Mouse (Mus musculus) adrenal gland, adult 2 months (tissue): ENCODE results near the gene Efemp2. TPM values are rescaled to one million over a fixed set of nuclear protein-coding genes. Genes with fewer than 3 reads are reported as not detected.
A peak's percentile ranks its signal among the peaks of the same experiment; 100 is the strongest.

Experiments used
- DNase-seq: peaks from one replicate; pipeline ENCODE4 v3.0.0; 2021
- polyA plus RNA-seq: library from polyadenylated mRNA; depleted of rRNA; stranded (reverse); fragments of >200 nt; gene quantifications from 2 replicates; pipeline ENCODE4 v1.2.3, GENCODE M21; 2012
- total RNA-seq, 2 experiments: library from RNA; stranded (reverse); gene quantifications; 2 replicates each; pipeline ENCODE4 v1.2.3; 2021

Gene Efemp2
- total and polyA plus RNA-seq, 3 experiments = 49.7 to 112 (median 107) TPM

DNA sequence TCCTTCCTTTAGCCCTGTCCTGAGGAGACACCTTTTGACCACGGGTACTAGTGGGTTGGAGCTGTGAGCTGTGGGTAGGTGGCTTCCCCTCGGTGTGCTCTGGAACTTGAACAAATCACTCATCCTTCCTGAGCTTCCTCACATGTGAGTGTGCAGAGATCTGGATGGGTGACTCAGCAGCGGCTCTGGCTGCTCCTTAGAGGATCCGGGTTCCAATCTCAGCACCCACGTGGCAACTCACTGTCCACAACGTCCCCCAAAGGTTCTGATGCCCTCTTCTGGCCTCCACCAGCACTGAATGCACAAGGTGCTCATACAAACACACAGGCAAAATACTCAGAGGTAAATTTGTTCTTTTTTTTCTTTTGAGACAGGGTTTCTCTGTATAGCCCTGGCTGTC lies 22.0 kb upstream of the Efemp2 start:
- DNase-seq = no peak

DNA sequence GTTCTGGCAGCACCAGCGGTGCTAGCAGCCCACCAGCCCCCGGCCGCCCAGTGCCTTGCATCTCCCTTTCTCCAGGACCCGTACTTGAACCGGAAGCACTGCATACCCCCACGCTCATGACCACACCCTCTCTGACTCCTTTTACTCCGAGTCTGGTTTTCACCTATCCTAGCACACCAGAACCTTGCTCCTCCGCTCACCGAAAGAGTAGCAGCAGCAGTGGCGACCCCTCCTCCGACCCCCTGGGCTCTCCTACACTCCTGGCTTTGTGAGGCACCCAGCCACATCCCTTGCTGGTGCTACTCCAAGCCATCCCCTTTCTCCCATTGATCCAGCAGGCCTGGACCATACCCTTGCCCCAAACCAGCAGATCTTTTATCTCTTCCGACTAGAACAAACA lies 18.7 kb upstream of the Efemp2 start:
- no peak for DNase-seq

DNA sequence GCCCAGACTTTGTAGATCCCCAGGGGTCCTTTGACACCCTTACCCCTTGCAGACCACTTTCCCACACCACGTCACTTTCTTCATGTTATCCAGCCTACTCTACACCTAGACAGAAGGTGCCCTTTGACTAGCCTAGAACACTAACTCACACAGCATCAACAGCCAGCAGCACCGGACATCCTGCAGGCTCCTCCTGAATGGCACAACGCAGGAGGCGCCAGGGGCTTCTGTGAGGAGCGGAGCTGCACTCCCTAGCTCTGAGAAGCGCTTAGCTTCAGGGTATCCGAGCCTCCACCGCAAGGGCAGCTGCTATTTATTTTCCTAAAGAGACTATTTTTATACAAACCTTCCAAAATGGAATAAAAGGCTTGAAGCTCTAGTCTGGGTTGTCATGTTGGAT lies 18.2 kb upstream of the Efemp2 start:
- no peak for DNase-seq

DNA sequence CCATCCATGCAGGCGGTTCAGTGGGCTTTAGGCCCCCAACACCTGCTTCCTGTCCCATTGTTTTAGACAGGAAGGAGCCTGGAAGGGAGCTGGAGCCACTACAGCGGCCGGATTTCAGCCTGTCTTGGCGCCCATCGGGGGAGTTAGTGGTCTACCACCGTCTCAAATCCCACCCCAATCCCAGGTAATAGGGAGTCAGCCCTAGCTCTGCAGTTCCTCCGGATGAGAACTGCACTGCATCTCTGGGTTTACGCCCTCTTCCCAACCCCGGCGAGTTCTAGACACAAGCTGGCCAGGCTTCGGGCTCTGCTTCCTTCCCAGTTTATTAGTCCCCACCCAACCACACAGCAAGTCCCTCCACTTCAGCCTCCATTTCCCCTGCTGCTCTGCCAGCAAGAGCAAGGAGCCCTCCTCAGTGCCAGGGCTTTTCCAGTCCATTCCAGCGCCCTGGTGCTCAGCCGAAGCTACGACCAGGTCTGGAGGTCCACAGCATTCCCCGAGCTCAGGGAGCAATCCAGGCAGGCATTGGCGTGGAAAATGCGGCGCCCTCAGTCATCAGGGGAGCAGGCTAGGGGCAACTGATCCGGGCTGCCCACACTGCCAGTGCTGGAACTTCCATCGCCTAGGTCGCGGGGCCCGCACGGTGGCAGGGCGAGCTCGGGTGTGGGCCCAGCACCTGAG lies 17.4 kb upstream of the Efemp2 start:
- DNase-seq = no peak

DNA sequence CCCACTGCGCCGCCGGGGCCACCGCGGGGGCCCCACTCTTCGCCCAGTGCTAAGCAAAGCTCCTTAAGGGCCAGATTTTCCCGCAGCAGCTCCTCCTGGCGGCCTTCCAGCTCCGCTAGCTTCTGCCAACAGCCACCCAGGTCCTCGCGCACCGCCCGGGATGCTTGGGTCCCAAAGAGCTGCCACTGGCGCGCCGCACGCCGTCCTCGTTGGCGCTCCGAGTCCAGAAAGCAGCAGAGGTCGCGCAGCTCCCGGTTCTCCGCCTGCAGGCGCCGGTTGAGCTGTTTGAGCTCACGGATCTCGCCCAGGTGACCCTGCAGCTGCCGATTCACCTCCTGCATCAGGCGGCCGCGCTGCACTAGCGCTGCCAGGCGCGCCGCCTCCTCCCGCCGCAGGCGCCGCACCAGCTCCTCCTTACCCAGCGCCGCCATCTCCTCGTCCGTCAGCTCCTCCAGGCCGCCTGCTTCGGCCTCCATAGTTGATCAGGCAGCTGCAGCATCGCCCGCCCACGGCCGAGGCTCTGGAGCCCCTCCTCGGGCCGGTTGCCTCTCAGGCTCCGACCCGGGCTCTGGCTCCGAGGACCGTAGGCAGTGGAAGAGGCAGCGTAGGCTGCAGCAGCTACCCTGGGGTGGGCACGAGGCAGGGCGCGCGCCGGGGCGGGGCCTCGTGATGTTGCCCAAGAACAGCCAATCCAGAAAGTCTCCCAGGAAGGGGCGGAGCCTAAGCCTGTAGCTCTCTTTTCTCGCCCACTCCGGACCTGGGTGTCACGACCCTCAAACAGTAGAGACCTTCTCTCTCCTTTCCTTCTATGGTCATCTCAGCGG lies 16.6 kb upstream of the Efemp2 start:
- DNase-seq = peak; percentile 97

DNA sequence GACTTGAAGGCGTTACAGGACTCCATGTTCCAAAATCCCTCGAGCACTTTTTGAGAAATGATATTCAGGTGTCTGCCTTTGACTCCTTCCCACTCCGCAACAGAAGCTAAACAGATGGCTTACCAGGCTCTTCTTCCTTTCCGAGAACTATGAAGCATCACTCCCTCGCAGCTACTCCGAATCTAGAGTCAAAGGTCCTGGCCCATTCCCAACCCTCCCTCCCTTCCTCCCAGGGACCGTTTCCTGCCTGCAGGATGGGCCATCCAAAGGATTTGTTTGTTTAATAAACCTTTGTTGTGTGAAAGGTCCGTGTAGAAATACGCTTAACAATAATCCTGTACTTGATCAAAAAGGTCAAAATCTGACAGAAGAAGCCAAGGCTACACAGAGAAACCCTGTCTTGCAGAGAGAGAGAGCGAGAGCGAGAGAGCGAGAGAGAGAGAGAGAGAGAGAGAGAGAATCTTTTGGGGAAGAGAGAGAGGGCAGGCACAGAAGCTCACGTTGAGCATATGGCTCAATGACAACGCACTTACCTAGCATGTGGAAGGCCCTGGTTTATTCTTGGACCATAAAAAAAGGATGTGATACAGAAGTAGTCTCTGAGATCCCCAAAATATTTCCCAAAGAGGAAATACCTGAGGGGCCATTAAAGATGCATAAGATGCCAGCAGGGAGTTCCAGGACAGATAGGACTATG lies 15.9 kb upstream of the Efemp2 start, which contains the start of gene Ccdc85b:
Gene Ccdc85b, minus strand, starts transcription at position 149 of the 697 bp plus-strand sequence.
- DNase-seq = no peak

DNA sequence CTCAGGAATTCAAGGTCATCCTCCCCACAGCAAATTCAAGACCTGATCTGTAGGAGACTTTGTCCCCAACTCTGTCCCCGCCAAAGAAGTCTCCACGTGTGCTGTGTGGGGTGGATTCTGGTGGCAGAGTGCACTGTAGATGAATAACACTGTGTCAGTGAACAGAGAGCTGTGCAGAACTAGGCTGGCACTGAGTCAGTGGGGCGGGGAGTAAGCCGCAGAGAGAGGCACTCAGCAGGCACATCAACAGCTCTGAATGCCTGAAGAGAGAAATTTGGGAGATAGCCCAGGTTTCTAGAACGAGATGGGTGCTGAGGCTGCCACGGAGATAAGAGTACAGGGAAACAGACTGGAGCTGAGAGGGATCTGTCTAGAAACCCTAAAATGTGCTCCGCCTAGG lies 14.7 kb upstream of the Efemp2 start:
- no peak for DNase-seq

DNA sequence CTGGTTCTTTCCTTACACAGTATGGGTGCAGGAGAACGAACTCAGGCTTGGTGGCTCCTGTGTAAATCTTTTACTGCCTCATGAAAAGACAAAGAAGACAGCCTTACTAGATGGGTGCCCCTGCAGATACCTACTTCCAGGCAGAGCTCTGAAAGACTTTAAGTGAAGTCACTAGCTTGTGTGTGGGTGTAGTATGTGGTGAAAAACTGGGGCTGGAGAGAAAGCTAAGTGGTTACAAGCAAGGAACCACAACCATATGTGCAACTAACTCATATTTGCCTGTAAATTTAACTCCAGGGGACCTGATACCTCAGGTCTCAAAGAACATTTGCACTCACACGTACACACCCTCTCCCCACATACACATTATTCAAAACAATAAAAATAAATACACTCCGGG lies 13.9 kb upstream of the Efemp2 start:
- no peak for DNase-seq

DNA sequence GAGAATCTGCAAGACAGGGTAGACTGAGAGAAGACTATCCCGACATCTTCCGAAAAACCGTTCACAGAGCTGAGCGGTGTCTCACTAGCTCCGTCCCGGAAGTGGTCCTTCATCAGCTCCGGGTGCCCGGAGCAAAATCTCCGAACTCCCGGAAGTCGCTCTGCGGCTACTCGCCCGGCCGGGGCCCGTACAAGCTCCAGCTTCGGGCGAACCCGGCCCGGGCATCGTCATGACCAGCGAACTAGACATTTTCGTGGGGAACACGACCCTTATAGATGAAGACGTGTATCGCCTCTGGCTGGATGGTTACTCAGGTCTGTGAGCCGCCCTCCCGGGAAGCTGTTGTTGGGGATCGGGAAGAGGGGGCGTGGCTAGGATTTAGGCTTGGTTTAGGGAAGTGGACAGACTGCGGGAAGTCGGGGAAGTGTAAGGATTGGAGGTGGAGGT lies 13.3 kb upstream of the Efemp2 start, which contains the start of gene Fibp:
Gene Fibp, plus strand, starts transcription at position 151 of the 447 bp plus-strand sequence.
- peak; percentile 92 for DNase-seq

DNA sequence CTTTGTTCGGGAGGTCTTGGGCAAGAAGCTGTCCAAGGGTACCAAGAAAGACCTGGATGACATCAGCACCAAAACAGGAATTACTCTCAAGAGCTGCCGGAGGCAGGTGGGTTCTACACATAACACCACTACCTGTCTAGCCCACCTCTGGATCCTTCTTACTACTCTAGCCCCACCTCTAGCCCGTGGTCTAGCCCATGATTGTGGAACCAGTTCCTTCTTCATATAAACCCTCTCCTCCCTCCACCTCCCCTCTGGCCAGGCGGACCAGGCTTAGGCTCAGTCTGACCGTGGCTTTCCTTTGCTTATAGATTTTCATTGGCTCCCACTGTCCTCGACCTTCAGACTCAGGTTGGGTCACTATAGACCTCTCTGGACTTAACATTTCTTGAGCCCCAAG lies 12.3 kb upstream of the Efemp2 start:
- no peak for DNase-seq

DNA sequence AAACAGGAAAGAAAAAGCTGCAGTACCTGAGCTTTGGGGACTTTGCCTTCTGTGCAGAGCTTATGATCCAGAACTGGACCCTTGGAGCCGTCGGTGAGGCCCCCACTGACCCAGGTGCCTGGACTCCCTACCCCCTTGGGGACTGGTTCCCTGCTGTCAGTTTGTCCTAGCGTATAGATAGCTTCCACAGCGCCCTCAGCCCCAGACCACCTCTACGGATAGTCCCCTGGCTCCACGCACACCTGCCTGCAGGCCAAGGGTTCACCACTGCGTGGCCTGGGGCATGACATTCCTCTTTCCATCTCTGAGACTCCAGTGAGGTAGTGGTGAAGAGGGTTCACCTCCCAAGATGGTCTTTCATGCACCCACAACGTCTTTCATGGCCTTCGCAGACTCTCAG lies 10.5 kb upstream of the Efemp2 start:
- DNase-seq = no peak

DNA sequence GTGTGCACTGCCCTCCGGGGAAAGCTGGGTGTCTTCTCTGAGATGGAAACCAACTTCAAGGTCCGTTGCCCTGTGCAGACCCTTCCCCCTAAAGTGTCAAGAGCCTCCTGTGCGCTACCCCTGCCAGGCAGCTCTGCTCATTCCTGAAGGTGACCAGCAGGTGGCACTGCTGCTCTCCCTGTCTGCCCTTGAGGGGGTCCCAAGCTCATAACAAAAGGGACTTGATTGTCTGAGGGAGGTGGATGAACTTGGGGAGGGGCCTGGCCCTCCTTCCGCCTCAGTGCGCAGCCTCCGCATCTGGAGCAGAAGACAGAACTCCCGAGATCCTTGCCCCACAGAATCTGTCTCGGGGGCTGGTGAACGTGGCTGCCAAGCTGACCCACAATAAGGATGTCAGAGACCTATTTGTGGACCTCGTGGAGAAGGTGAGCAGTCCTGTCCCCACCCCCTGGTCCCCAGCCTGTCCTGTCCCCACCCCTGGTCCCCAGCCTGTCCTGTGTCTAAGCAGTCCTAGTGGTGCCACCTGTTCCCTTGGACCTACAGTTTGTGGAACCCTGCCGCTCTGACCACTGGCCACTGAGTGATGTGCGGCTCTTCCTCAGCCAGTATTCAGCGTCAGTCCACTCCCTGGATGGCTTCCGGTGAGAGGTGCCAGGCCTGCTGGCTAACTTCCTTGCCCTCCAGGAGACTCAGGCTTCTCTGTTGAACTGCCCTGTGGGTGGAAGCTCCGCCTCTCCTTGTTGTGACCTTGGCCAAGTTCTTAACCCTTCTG lies 9.8 kb upstream of the Efemp2 start:
- DNase-seq = peak; percentile 65

DNA sequence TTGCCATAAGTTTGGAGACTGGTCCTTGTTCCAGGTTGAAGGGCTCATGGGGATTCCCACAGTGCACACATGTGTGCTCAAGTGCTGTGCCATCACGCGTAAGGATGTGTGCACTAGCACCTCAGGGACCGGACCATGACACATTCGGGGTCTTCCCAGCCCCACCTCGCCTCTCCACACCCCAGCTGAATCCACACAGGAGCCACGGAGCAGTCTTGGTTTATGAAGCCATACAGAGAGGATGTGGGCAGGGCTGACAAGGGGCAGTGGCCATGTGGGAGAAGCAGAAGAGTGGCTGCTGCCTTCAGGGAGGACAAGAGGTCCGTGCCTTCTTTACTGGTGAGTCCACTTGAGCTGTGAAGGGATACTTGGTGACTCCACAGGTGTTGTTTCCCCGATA lies 8.7 kb upstream of the Efemp2 start:
- DNase-seq = no peak

DNA sequence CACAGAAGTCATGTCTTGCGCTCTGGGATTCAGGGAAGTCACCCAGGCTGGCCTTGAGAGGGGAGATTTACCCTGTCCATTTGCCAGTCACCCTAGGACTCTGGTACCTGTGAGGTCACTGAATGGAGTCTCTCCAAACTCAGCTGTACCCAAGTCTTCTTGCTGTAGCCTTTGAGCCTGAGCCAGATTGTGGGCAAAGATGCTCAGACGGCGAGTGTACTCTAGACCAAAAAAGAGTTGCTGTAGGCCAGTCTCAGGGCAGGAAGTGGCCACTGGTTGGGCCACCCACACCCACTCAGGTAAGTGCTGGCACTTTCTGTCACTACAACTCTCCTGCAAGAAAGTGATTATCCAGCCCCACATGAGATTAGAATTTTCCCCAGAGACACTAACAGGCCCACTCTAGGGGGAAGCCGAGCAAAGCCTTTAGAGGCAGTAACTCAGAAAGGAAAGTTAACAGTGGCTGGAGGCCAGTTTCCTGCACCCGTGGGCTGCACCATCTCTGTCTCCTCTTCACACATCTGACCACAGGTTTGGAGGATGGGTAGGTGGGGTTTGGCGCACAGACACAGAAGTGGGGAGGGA lies 6.7 kb upstream of the Efemp2 start:
- DNase-seq = no peak

DNA sequence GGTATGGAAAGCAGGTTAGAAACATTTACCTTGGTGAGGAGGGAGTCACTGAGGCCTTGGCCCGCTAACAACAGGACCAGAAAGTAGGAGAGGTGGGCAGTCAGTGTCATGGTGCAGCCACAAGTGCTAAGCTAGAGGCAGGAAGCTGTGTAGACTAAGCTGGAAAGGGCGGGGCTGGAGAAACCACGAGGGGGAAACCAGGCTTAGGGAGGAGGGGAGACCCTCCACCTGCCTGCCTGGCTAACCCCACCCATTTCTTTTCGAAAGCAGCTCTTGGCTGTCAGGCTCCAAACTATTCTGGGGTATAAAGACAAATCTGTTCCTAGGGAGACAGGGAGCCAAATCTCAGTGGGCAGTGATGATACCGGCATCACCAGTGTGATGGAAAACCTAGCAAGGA lies 5.4 kb upstream of the Efemp2 start, which contains the start of gene Ctsw:
Gene Ctsw, minus strand, starts transcription at position 134 of the 400 bp plus-strand sequence.
- no peak for DNase-seq

DNA sequence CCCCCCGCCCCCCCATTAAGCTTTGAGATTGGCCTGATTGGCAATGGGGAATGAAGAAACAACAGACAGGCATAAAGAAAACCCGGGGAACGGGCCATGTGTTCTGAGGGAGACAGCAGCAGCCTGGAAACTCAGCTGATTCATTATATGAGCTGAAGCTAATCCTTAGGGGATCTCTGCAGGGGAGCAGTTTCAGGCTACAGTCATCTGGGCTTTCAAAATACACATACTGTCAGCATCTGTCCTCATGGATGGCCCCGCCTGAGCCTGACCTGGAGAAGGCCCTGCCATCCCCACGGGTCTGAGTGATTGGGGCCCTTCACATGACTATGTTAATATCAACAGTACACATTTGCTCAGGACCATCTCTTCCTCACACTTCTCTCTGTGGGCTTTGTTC lies 1.9 kb upstream of the Efemp2 start:
- no peak for DNase-seq

DNA sequence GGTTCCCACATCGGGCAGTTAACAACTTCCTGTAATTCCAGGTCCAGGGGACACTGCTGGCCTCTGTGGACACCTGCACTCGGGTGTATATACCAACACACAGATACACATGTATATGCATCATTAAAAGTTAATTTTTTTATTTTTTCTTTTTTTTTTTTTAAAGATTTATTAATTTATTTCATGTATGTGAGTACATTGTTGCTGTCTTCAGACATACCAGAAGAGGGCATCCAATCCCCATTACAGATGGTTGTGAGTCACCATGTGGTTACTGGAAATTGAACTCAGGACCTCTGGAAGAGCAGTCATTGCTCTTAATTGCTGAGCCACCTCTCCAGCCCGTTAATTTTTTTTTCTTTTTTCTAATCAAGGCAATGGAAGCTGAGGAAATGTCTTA lies 897 bp upstream of the Efemp2 start:
- no peak for DNase-seq

DNA sequence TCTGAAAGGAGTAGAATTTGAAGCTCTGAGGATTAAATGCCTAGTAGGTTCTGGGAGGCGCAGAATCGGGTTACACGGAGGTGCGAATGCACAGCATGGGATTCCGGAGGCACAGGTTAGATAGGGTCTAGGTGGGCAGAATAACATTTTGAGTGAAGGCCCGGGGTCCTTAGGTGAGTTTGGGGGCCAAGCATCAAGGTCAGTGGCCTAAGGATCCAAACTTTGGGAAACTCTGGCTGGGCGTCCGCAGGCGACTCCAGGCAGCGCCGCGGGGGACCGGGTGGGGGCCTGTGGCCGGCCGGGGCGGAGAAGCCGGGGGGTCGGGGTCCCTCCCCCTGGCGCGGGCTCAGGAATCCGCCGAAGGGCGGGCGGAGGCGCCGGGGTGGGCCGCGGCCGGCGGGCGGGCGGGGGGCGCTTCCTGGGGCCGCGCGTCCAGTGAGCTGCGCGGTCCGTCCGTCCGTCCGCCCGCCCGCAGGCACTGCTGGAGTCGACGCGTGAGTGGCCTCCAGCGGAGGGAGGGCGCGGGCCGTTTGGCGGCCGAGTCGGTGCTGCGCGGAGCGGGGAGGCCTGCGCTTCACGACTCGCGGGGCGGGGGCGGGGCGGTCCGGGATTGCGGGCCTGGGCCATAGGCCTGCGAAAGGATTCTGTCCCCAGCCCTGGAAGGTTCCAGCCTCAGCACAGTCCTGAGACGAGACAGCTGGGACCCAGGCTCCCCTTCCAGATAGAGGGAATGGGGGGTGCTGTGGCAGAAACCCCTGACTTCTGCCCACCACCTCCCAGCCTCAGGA lies 721 bp downstream of the Efemp2 start:
- peak; percentile 72 for DNase-seq

DNA sequence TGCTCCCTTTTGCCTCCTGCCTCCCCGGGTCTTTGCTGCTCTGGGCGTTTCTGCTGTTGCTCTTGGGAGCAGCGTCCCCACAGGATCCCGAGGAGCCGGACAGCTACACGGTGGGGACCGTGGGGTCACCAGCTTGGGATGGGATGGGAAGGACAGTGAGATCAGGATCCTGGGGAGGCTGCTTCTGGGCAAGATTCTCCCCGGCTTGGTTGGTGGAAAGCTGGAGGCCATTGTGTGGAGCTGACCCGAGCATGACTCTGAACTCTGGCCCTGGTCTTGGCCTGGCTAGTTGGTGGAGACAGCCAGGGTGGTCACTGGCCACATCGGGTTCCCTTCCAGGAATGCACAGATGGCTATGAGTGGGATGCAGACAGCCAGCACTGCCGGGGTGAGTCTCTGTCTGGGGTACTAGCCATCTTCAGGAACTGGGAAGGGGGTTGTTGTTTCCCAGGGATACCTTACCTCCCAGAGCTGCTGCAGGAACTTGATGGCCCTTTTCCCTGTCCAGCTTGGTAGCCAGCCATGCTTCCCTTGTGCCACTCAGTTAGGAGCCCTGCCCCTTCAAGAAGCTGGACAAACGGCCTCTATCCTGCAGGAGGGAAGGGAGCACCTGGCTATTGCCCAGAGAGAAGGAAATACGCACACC lies 1.4 kb downstream of the Efemp2 start:
- no peak for DNase-seq

DNA sequence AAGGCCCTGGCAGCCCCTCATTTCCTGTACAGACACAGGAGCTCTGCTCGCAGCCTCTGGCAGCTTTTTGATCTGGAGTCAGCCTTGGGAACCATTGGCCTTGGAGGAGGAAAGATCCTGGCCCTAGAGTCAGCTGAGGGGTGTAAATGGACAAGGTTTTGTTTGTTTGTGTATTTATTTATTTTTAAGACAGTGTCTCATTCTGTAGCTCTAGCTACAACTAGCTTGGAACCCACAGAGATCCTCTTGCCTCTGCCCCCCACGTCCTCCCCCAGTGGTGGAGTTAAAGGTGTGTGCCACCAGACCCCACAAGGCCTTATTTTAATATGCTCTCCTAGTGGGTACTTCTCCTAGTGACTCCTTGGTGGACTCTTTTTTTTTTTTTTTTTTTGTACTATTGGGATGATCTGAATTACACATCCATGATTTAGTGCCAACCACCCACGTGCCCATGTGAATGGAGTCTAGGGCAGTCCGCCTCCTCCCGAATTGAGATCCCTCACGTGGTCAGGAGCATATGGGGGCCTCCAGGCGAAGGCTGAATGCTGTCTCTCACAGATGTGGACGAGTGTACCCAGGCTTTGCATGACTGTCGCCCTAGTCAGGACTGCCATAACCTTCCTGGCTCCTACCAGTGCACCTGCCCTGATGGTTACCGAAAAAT lies 3.4 kb downstream of the Efemp2 start:
- DNase-seq = peak; percentile 69
